Mouse (Mus musculus): Measurements from ENCODE around the gene Vwa3b.

The Vwa3b gene

GRCm38 (mm10) chr1:37011626-37012209 lies 14.7 kb upstream of the Vwa3b start:
- no peak for DNase-seq (ENCODE audit: low spot score)

GRCm38 (mm10) chr1:37013006-37013405 lies 13.4 kb upstream of the Vwa3b start:
- no peak for DNase-seq (ENCODE audit: low spot score)

GRCm38 (mm10) chr1:37013687-37014086 lies 12.7 kb upstream of the Vwa3b start:
- DNase-seq (ENCODE audit: low spot score): no peak

- no peak for DNase-seq (ENCODE audit: low spot score)
These were observed 7.4 kb upstream of the Vwa3b start for GRCm38 (mm10) chr1:37019017-37019416.

GRCm38 (mm10) chr1:37022704-37023103 lies 3.7 kb upstream of the Vwa3b start:
- no peak for DNase-seq (ENCODE audit: low spot score)

- no peak for DNase-seq (ENCODE audit: low spot score)
These were observed 1.7 kb upstream of the Vwa3b start for GRCm38 (mm10) chr1:37024736-37025135.

- DNase-seq (ENCODE audit: low spot score): no peak
These were observed 1.0 kb upstream of the Vwa3b start for GRCm38 (mm10) chr1:37025376-37025775.

GRCm38 (mm10) chr1:37026866-37027265 lies 470 bp downstream of the Vwa3b start:
- no peak for DNase-seq (ENCODE audit: low spot score)

- DNase-seq (ENCODE audit: low spot score): no peak
These were observed 2.2 kb downstream of the Vwa3b start for GRCm38 (mm10) chr1:37028439-37029153.

GRCm38 (mm10) chr1:37029154-37029907 lies 2.9 kb downstream of the Vwa3b start:
- peak; percentile 50 for DNase-seq (ENCODE audit: low spot score)

- no peak for DNase-seq (ENCODE audit: low spot score)
These were observed 3.5 kb downstream of the Vwa3b start for GRCm38 (mm10) chr1:37029942-37030341.

GRCm38 (mm10) chr1:37030693-37031092 lies 4.3 kb downstream of the Vwa3b start:
- DNase-seq (ENCODE audit: low spot score): no peak

- DNase-seq (ENCODE audit: low spot score): no peak
These were observed 9.5 kb downstream of the Vwa3b start for GRCm38 (mm10) chr1:37035879-37036278.

- DNase-seq (ENCODE audit: low spot score): no peak
These were observed 14.7 kb downstream of the Vwa3b start for GRCm38 (mm10) chr1:37041126-37041525.

- no peak for DNase-seq (ENCODE audit: low spot score)
These were observed 15.5 kb downstream of the Vwa3b start for GRCm38 (mm10) chr1:37041856-37042255.

GRCm38 (mm10) chr1:37042769-37043168 lies 16.4 kb downstream of the Vwa3b start:
- DNase-seq (ENCODE audit: low spot score): no peak

- no peak for DNase-seq (ENCODE audit: low spot score)
These were observed 16.8 kb downstream of the Vwa3b start for GRCm38 (mm10) chr1:37043196-37043595.

- no peak for DNase-seq (ENCODE audit: low spot score)
These were observed 19.1 kb downstream of the Vwa3b start for GRCm38 (mm10) chr1:37045472-37045871.

- DNase-seq (ENCODE audit: low spot score): no peak
These were observed 22.8 kb downstream of the Vwa3b start for GRCm38 (mm10) chr1:37049159-37049558.

GRCm38 (mm10) chr1:37053691-37054090 lies 27.3 kb downstream of the Vwa3b start:
- no peak for DNase-seq (ENCODE audit: low spot score)

GRCm38 (mm10) chr1:37056831-37057561 lies 30.6 kb downstream of the Vwa3b start:
- no peak for DNase-seq (ENCODE audit: low spot score)

GRCm38 (mm10) chr1:37060856-37061255 lies 34.5 kb downstream of the Vwa3b start:
- DNase-seq (ENCODE audit: low spot score): no peak

All from ovary, adult 18-20 months (tissue).